Mouse (Mus musculus) adrenal gland, postnatal 36 days (tissue): ENCODE data around the gene Impg1. TPM values are rescaled to one million over a fixed set of nuclear protein-coding genes. Genes with fewer than 3 reads are reported as not detected.

Source experiments
- DNase-seq, 2 experiments: peaks; one replicate each; pipeline ENCODE4 v3.0.0; 2021; ENCODE audit warnings: mixed read lengths in 1 of 2
- long read RNA-seq, 2 experiments: library from polyadenylated mRNA; stranded (forward); transcript quantifications; one replicate each; pipeline ENCODE4 v2.0.0; 2021; ENCODE audit warnings: borderline sequencing depth in 2 of 2
- total RNA-seq, 2 experiments: library from RNA; stranded (reverse); gene quantifications; 2 replicates each; pipeline ENCODE4 v1.2.3; 2021

The Impg1 gene
- total RNA-seq, result not detected
- long read RNA-seq, experiment 1, result 0 reads
- long read RNA-seq, experiment 2, result 0 reads

- DNase-seq, result no peak
Measured at GRCm38 (mm10) chr9:80465381-80465780, at the start of gene Impg1. TSS of gene Impg1 (minus strand) at chr9:80465481.

- DNase-seq, result no peak
Measured at GRCm38 (mm10) chr9:80509464-80510153, 44.3 kb upstream of the Impg1 start.

GRCm38 (mm10) chr9:80504496-80505012 lies 39.3 kb upstream of the Impg1 start:
- no peak for DNase-seq

GRCm38 (mm10) chr9:80491591-80491990 lies 26.3 kb upstream of the Impg1 start:
- no peak for DNase-seq

GRCm38 (mm10) chr9:80460420-80460819 lies 4.9 kb downstream of the Impg1 start:
- no peak for DNase-seq

- DNase-seq, result no peak
Measured at GRCm38 (mm10) chr9:80450467-80451261, 14.6 kb downstream of the Impg1 start.

GRCm38 (mm10) chr9:80441096-80441710 lies 24.1 kb downstream of the Impg1 start:
- DNase-seq, result no peak

GRCm38 (mm10) chr9:80391404-80391803 lies 73.9 kb downstream of the Impg1 start:
- DNase-seq, result no peak

- no peak for DNase-seq
Measured at GRCm38 (mm10) chr9:80391002-80391401, 74.3 kb downstream of the Impg1 start.

GRCm38 (mm10) chr9:80387890-80388289 lies 77.4 kb downstream of the Impg1 start:
- DNase-seq, result no peak

- DNase-seq, result peak in 1 of 2 experiments; percentile 3
Measured at GRCm38 (mm10) chr9:80386492-80386891, 78.8 kb downstream of the Impg1 start.

- peak; percentile 4 to 27 for DNase-seq
Measured at GRCm38 (mm10) chr9:80386000-80386399, 79.3 kb downstream of the Impg1 start.

- DNase-seq, result no peak
Measured at GRCm38 (mm10) chr9:80382711-80383110, 82.6 kb downstream of the Impg1 start.

- DNase-seq, result no peak
Measured at GRCm38 (mm10) chr9:80380078-80380645, 85.1 kb downstream of the Impg1 start.

GRCm38 (mm10) chr9:80374100-80374499 lies 91.2 kb downstream of the Impg1 start:
- no peak for DNase-seq

- no peak for DNase-seq
Measured at GRCm38 (mm10) chr9:80373304-80373739, 92.0 kb downstream of the Impg1 start.

- no peak for DNase-seq
Measured at GRCm38 (mm10) chr9:80368636-80369035, 96.6 kb downstream of the Impg1 start.

GRCm38 (mm10) chr9:80367520-80368204 lies 97.6 kb downstream of the Impg1 start:
- DNase-seq, result no peak

GRCm38 (mm10) chr9:80360063-80360462 lies 105.2 kb downstream of the Impg1 start:
- no peak for DNase-seq

GRCm38 (mm10) chr9:80351678-80352331 lies 113.5 kb downstream of the Impg1 start:
- no peak for DNase-seq

GRCm38 (mm10) chr9:80351295-80351677 lies 114.0 kb downstream of the Impg1 start:
- no peak for DNase-seq
